Mouse (Mus musculus): Measurements from ENCODE around the gene Yeats2.
"Not testable (repeated sequence)": the region's sequence is repeated elsewhere in the genome, so short reads cannot be mapped to it uniquely, and the experiment has no call there.

Gene Yeats2

GRCm38 (mm10) chr16:20140772-20141531, at the start of gene Yeats2:
Gene Yeats2, plus strand, starts transcription at chr16:20141063.
- DNase-seq (ENCODE audit: low spot score) = peak; percentile 75

DNA sequence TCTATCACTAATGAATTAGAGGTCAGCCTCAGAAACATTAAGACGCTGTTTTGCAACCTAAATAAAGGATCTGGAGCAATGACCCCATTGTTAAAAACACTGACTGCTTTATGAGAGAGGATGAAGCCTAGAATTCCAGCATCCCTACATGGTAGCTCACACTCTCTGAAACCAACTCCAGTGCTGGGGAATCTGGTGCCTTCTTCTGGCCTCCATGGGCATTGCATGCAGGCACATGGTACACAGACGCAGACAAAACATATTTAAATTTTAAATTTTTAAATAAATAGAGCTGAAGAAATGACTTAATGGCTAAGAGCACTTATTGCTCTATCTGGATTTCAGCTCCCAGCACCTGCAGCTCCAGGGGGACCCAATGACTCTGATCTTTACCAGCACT, 44.9 kb upstream of the Yeats2 start:
- DNase-seq (ENCODE audit: low spot score) = no peak

DNA sequence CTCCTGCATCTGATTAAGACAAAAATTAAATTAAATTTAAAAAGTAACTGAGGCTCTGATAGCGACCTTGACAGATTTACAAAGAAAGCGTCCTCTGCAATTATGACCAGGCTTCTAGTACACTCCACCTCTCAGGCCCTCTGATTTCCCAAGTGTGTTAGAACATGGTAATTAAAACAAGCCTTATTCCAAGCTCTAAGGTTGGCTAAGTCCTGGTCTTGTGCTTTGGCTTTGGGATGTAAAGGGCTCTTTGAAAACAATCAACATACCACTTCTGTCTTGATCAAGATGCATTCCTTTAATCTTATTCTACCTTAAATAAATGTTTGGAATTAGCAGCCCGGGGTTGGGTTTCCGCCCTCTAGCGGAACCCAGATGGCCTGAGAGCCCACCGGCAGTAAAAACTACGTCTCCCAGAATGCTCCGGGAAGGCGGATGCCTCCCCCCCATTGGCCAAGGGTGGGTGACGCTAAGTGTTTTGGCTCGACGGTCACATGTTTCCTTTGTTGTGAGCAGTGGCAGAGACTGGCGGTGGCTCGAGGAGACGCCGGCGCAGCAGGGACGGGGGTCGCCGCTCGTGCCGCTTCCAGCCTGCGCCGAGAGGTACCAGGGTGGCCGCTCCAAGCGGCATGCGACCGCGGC, 43.7 kb upstream of the Yeats2 start, which contains the start of gene Klhl24:
Gene Klhl24 (plus strand): TSS at position 474 of the 642 bp plus-strand sequence.
- peak; percentile 81 for DNase-seq (ENCODE audit: low spot score)

GRCm38 (mm10) chr16:20097711-20098374, 43.0 kb upstream of the Yeats2 start:
- peak; percentile 90 for DNase-seq (ENCODE audit: low spot score)

DNA sequence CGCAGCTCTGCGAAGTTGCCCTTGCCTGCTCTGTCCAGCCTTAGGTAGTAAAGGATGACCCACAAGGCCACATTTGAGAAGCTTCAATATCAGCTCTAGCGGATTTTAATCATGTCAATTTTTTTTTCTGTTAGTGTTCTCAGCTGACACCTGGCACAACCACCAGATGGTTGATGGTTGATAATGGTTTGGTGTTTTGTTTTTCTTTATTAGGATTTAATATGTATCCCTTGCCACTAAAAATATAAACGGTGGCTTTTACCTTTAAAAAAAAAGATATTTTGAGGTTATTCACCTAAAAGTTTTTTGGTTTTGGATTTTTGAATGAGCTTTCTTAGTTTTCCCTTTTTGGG, 42.5 kb upstream of the Yeats2 start:
- no peak for DNase-seq (ENCODE audit: low spot score)

- no peak for DNase-seq (ENCODE audit: low spot score)
These were observed 41.8 kb upstream of the Yeats2 start for GRCm38 (mm10) chr16:20098866-20099629.

DNA sequence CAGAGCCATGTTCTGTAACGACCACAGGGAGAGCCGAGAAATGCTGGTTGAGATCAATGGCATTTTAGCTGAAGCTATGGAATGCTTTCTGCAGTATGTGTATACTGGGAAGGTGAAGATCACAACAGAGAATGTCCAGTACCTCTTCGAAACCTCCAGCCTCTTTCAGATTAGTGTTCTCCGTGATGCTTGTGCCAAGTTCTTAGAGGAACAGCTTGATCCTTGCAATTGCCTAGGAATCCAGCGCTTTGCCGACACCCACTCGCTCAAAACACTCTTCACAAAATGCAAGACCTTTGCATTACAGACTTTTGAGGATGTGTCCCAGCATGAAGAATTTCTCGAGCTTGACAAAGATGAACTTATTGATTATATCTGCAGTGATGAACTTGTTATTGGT, 33.9 kb upstream of the Yeats2 start:
- DNase-seq (ENCODE audit: low spot score) = no peak

DNA sequence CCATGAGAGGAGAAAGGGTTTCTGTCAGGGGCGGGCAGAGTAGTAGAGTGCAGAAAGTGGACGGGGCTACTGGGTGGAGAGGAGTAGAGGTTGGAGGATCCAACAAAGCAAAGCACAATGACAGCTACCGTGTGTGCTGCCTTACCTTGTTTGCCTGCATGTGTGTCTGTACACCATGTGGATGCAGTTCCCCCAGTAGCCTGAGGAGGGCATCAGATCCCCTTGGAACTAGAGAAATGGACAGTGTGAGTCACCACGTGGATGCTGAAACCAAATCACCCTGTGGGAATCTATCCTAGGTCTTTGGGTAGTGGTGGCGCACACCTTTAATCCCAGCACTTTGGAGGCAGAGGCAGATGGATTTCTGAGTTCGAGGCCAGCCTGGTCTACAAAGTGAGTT, 31.9 kb upstream of the Yeats2 start:
- no peak for DNase-seq (ENCODE audit: low spot score)

- no peak for DNase-seq (ENCODE audit: low spot score)
These were observed 28.2 kb upstream of the Yeats2 start for GRCm38 (mm10) chr16:20112649-20113048.

DNA sequence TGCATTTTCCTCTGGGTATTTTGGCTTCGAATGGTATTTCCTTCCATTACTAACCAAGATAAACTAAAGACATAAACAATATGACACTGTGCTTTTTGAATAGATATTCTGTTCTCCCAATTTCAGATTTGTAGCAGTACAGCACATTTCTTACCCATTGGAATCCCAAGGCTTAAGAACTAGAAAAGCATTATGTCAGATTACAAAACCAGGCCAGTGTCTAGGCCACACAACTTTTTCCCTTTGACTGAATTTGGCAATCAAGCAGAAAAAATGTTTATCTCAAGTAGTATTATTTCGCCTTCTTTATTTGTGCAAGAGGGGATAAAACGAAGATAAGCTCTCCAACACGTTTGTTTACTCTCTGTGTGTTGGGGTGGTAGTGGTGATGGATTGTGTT, 24.8 kb upstream of the Yeats2 start:
- DNase-seq (ENCODE audit: low spot score) = no peak

DNA sequence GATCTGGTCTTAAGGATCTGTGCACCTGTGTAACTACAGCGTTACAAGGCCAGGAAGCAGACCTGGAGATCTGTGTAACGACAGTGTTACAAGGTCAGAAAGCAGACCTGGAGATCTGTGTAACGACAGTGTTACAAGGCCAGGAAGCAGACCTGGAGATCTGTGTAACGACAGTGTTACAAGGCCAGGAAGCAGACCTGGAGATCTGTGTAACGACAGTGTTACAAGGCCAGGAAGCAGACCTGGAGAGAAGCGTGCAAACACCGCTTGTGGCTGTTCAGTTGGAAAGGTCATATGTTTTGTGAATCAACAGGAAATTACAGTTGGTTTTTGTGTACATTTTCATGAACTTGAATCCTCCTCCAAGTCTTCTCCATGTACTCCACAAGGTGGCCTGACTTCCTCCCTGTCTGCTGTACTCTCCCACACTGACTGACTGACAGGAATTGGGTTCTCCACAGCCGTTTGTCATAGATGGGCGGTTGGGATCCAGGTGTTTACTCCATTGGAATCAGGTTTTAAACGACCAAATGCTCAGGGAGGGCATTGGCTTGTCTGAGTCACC, 14.5 kb upstream of the Yeats2 start:
- DNase-seq (ENCODE audit: low spot score) = not testable (repeated sequence)

DNA sequence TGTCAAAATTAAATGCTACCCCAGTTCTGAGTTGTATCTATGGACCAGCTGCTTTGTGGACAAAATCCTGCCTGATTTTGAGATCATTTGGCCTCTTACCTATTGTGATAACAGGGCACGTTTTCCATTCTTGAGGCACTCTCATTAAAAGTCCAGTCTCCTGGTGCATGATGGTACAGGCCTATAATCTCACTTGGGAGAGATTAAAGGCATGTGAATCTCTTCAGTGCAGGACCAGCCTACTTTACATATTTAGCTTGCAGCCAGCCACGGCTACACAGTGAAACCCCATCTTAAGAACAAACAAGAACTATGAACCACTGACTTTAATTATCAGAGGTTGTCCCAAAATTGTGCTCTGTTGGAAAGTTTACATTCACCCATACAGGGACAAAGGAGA, 10.5 kb upstream of the Yeats2 start:
- no peak for DNase-seq (ENCODE audit: low spot score)

GRCm38 (mm10) chr16:20144568-20144967, 3.7 kb downstream of the Yeats2 start:
- no peak for DNase-seq (ENCODE audit: low spot score)

DNA sequence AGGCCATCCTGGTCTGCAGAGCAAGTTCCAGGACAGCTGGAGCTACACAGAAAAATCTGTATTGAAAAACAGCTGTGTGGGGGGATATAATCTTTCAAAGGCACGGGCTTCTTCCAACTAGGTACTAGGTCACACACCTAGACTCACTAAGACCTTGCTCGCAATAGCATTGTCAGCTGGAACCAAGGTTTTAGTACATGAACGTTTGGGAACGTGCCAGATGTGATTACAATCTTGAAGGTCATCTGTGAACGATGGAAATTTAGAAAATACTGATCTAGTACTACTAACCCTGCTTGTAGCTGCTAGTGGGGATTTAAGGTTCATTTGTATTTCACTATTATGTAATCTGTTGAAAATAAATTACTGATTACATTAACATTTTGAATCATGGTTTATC, 11.1 kb downstream of the Yeats2 start:
- DNase-seq (ENCODE audit: low spot score) = no peak

DNA sequence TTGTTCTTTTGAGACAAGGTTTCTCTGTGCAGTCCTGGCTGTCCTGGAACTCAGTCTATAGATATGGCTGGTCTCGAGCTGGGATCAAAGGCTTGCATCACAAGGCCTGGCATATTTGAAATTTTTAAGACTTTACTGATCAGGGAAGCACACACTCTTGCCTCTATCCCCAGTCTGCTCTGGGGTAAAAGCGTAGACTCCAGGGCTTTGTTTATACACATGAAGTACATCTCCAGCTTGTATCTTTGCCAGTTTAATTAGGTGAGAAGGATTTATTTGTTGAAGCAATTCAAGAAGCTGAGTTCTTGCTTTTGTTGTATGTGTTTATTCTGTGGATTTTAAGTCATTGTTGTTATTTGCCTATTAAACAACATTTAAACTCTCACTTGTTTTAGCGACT, 12.9 kb downstream of the Yeats2 start:
- no peak for DNase-seq (ENCODE audit: low spot score)

DNA sequence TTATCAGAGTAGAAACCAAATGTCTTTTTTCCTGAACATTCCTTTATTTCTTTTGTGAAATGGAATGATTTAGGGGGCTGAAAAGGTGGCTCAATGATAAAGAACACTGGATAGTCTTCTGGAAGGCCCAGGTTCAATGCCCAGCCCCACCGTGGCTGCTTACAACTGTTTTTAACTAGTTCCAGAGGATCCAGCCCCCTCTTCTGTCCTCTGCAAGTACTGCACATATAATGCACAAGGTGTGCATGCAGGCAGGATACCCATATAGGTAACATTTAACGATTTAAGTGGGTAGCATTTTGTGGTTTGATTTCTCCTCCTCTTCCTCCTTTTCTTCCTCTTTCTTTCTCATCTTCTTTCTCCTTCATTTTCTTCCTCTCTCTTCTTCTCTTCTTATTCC, 19.3 kb downstream of the Yeats2 start:
- no peak for DNase-seq (ENCODE audit: low spot score)

DNA sequence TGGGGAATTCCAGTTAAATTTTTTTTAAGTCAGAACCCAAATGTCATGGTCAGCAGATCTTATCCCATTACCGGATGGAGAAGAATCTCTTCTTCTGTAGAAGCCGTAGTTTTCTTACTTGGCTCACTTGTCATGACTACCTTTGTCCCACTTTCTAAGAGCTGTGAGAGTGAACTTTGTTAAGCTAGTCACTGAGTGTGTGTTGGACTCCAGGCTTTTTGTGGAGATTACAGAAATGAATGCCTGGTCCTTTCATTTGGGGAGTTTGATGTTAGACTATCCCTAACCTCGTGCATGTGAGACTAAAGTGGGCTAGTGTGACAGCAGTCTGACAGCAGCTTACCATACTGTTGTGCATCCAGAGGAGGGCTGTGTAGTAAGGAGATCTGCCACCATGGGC, 28.2 kb downstream of the Yeats2 start:
- DNase-seq (ENCODE audit: low spot score) = no peak

DNA sequence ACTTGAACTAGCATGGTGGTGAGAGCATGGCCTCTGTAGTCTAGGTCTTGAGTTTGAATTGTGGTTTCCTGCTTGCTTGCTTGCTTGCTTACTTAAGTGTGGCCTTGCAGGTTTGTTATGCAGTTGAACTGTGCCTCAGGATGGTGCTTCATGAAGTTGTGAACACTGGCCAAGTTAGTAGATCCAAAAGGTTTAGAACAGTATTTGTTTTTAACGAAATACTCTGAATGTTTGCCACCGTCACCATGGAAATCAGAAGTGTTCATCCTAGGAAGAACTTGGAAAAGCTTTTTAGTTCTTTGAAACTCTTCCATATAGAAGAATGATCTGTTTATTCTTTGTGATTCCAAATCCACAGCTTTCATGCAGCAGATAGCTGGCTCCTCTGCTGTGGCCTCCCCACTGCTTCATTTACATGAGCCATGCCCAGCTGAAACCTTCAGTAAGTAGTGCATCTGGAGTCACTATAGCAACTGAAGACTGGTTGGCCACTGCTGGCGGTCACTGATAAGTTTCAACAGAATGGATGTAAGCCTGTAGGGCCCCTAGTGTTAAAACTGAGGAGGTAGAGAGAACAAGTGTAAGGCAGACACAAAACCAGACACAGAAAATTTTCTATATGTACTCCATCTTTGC, 28.7 kb downstream of the Yeats2 start:
- no peak for DNase-seq (ENCODE audit: low spot score)

GRCm38 (mm10) chr16:20179406-20180175, 38.7 kb downstream of the Yeats2 start:
- no peak for DNase-seq (ENCODE audit: low spot score)

DNA sequence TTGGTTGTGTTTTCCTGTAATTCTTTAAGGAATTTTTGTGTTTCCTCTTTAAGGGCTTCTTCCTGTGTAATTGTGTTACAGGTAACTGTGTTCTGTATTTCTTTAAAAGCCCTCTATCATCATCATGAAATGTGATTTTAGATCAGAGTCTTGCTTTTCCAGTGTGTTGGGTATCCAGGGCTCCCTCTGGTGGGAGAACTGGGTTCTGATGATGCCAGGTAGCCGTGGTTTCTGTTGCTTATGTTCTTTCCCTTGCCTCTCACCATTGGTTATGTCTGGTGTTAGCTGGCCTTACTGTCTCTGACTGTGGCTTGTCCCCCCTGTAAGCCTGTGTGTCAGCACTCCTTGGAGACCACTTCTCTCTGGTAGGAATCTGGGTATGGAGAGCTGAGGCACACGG, 44.5 kb downstream of the Yeats2 start:
- no peak for DNase-seq (ENCODE audit: low spot score)
